Mouse (Mus musculus): ENCODE results near the gene Gm4216.
"Not testable (repeated sequence)": the region's sequence is repeated elsewhere in the genome, so short reads cannot be mapped to it uniquely, and the experiment has no call there.

The Gm4216 gene

GRCm38 (mm10) chr7:23019823-23020222 is at the start of gene Gm4216:
Gene Gm4216, minus strand, starts transcription at chr7:23019923.
- DNase-seq, result not testable (repeated sequence)

GRCm38 (mm10) chr7:23067356-23067755 is 47.6 kb upstream of the Gm4216 start, which contains the start of gene Gm8720:
Gene Gm8720, minus strand, starts transcription at chr7:23067456.
- DNase-seq, result not testable (repeated sequence)

GRCm38 (mm10) chr7:23055240-23055639 is 35.5 kb upstream of the Gm4216 start, which contains the start of gene Vmn1r163:
Gene Vmn1r163, plus strand, starts transcription at chr7:23055540.
- DNase-seq, result not testable (repeated sequence)

- DNase-seq, result not testable (repeated sequence)
Observed at GRCm38 (mm10) chr7:22984573-22984972, 35.1 kb downstream of the Gm4216 start, which contains the start of gene Gm4214. Gene Gm4214, minus strand, starts transcription at chr7:22984673.
